Mouse (Mus musculus) kidney, adult 2 months (tissue): ENCODE data around the gene Efna3. TPM values are rescaled to one million over a fixed set of nuclear protein-coding genes. Genes with fewer than 3 reads are reported as not detected.

Experiments
- DNase-seq: peaks from one replicate; pipeline ENCODE4 v3.0.0; 2021
- H3K27ac ChIP-seq: fragments of 200-500 bp; 2 replicates; pipeline ENCODE4 v1.5.1; 2012; ENCODE audit warnings: low read depth, low read length, control low read depth, inconsistent platforms; ENCODE audit not compliant: insufficient read depth
- H3K27me3 ChIP-seq: fragments of 200-500 bp; replicated peaks from 2 replicates; pipeline ENCODE4 v1.6.1; 2012; ENCODE audit warnings: mild to moderate bottlenecking, moderate library complexity, low read length, inconsistent platforms; ENCODE audit not compliant: control insufficient read depth, insufficient read depth
- H3K36me3 ChIP-seq: fragments of 200-500 bp; 2 replicates; pipeline ENCODE4 v1.6.1; 2012; ENCODE audit warnings: mild to moderate bottlenecking, moderate library complexity, low read length, inconsistent platforms; ENCODE audit not compliant: control insufficient read depth, insufficient read depth
- H3K4me1 ChIP-seq: fragments of 200-500 bp; 2 replicates; pipeline ENCODE4 v1.6.1; 2011; ENCODE audit warnings: low read length; ENCODE audit not compliant: control insufficient read depth, insufficient read depth
- H3K4me3 ChIP-seq: fragments of 200-500 bp; 2 replicates; pipeline ENCODE4 v1.5.1; 2011; ENCODE audit warnings: mild to moderate bottlenecking, low read depth, low read length, control low read depth; ENCODE audit not compliant: insufficient read depth
- CTCF ChIP-seq: fragments of 200-500 bp; conservative IDR thresholded peaks from 2 replicates; pipeline ENCODE4 v1.5.1; 2011; ENCODE audit warnings: low read depth, mild to moderate bottlenecking, control low read depth, low read length, moderate library complexity, mixed read lengths; ENCODE audit not compliant: insufficient read depth, insufficient read length
- POLR2A ChIP-seq: fragments of 200-500 bp; IDR thresholded peaks from one replicate; pipeline ENCODE4 v1.6.1; 2011; ENCODE audit warnings: low read depth, low read length, control low read depth
- WGBS: fragments of 180-500 bp; shearing (Covaris S2); methylation state at CpG from one replicate; pipeline ENCODE4 v1.1.7; 2018; 5-methylcytosine and 5-hydroxymethylcytosine counted together
- polyA plus RNA-seq: library from polyadenylated mRNA; depleted of rRNA; stranded (reverse); fragments of >200 nt; gene quantifications from 2 replicates; pipeline ENCODE4 v1.2.3, GENCODE M21; 2012

Gene Efna3
- polyA plus RNA-seq, 1 experiment, result 2.4 TPM

DNA sequence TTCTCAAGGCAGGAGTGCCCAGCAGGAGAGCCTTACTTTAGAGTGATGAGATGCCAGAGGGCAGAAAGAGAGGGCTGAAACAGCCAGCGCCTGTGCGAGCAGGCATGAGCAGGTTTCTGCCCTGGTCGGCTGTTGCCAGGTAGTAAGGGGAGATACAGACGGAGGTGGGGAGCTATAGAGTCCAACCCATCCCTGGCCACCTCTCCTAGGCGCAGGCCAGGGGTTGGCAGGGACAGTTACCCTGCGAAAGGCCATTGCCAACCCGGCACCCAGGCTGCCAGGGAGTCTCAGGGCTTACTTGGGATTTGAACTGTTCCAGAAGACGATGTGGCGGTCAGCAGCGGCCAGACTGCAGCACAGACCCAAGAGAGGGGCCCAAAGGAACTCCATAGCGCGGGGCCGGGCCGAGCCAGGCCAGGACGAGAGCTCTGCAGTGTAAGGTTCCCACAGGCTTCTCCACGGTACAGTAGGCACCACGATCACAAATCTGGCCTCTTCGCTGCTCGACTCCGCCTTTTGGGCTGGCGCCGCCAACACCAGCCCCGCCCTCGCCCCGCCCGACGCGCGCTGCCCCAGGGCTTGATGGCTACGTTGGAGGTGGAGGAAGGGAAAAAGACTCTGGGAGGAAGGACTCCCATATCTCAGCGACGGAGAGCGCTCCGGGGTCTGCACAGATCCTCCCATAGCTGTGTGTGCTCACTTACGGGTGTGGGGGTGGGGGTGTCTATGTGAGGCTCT is 43.4 kb downstream of the Efna3 start:
- TF ChIP-seq POLR2A, result peak; percentile 99
- TF ChIP-seq CTCF, result no peak
- 1% methylated on average over 35 of the region's 35 CpGs for WGBS
- DNase-seq, result peak; percentile 96
- H3K27ac ChIP-seq, result peak overlapping the region; percentile 89
- H3K4me3 ChIP-seq, result peak overlapping the region; percentile 82
- H3K36me3 ChIP-seq, result peaks cover 3% of the 10 kb centered on the region; the same call in 1 of the 2 replicates
- peaks cover 18% of the 10 kb centered on the region; the same call in 1 of the 2 replicates for H3K4me1 ChIP-seq
- H3K27me3 ChIP-seq, result no peaks in the 10 kb centered on the region

DNA sequence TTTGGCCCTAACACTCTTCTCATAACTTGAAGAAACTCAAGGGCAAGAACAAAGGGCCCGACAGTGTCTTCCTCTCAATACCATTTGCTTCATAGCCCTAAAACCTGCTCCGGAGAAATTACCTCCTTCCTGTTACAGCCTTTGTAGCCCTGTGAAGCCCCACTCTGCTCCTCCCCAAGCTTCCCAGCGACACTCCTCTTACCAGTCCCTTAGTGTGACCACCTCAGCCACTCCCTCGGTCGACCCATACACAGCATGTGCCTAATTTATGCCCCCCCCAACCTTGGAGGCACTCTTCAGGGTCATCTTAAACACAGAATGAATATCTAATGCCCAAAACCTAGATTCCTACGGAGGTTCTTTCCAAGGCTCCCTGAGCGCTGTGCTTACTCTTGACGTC is 44.1 kb downstream of the Efna3 start:
- 12% methylated on average over 8 of the region's 8 CpGs for WGBS
- peak; percentile 25 for DNase-seq
- Histone ChIP-seq H3K27ac (peak overlapping the region; percentile 89), H3K36me3 (peaks cover 3% of the 10 kb centered on the region; the same call in 1 of the 2 replicates), H3K4me1 (peaks cover 18% of the 10 kb centered on the region; the same call in 1 of the 2 replicates), H3K4me3 (peak overlapping the region; percentile 82), H3K27me3 (no peaks in the 10 kb centered on the region)
- TF ChIP-seq POLR2A (no peak), CTCF (no peak)

DNA sequence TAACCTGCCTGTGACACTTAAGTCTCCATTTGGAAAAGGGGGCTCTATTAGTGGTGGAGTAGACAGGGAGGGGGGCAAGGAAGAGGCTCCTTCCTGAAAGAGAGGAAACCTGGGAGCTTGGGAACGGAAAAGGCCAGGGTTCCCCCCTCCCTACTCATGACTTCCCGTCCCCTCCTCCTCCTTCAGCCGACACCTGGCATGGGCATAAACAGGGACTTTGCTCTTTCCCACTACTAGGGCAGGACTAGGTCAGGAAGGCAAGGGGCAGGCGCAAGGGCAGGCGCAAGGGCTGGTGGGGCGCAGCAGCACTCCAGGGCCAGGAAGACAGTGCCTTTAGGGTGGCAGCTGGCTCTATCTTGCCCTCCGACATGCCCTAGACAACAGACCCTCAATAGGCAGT is 44.7 kb downstream of the Efna3 start:
- Histone ChIP-seq H3K27me3 (no peaks in the 10 kb centered on the region), H3K27ac (peak overlapping the region; percentile 89), H3K36me3 (peaks cover 3% of the 10 kb centered on the region; the same call in 1 of the 2 replicates), H3K4me3 (peak overlapping the region; percentile 82), H3K4me1 (peaks cover 18% of the 10 kb centered on the region; the same call in 1 of the 2 replicates)
- WGBS, result 28% methylated on average over 7 of the region's 7 CpGs
- peak; percentile 95 for DNase-seq
- TF ChIP-seq POLR2A (peak; percentile 50), CTCF (no peak)

DNA sequence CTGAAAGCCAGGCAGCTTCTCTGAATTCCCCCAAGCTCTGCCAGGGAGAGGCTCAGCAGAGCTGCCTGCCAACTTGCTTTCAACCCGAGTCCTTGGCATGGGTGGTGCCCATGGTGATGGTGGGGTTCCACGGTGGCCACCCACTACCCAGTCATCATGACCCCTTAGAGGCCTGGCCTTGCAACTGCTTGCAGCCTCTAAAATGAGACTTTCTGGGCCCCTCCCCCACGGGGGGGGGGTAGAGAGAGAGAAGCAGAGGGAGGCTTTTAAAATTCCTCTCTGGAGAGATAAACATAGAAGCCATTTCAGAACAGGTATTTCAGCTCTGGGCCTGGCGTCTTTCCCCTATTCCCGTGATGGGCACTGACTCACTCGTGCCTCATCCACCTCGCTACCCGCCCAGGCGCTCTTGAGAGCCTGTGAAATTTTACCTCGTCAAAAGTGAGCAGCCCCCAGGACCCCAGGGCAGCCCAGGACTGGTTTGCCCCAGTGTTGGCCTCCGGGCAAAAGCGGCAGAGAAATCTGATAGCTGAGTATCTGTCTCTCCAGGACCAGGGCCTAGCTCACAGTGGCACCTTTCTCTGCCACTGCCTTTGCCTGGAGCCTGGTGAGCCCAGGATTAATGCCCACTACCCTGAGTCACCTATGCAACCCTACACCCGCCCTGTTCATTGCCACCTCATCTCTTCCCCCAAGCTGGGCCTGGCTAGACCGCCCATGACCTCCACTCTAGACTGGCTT is 45.3 kb downstream of the Efna3 start:
- DNase-seq, result peak; percentile 56
- H3K27me3 ChIP-seq, result no peaks in the 10 kb centered on the region
- H3K27ac ChIP-seq, result peak overlapping the region; percentile 89
- H3K36me3 ChIP-seq, result peaks cover 3% of the 10 kb centered on the region; the same call in 1 of the 2 replicates
- 24% methylated on average over 14 of the region's 14 CpGs for WGBS
- H3K4me1 ChIP-seq, result peaks cover 18% of the 10 kb centered on the region; the same call in 1 of the 2 replicates
- H3K4me3 ChIP-seq, result peak overlapping the region; percentile 82
- TF ChIP-seq CTCF, result no peak

DNA sequence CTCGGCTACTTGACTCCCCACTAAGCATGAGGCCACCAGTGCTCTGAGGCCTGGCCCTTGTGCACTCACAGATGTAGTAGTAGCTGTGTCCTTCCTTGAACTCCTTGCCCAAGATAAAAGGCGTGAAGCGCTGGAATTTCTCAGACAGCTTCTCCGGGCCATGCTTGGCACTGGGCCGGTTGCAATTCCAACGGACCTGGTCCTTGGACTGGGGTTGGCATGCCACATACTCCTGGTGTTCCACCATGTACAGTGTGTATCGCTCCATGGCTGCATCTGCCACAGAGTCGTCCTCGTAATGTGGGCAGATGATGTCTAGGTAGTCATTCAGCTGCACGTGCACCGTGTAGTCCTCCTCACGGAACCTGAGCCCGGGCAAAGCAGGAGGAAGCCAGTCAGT is 46.7 kb downstream of the Efna3 start:
- Histone ChIP-seq H3K27ac (0 out of 2 replicates have a peak overlapping the region, but pooled peaks have one; percentile 4), H3K4me1 (peaks cover 14% of the 10 kb centered on the region; the same call in 1 of the 2 replicates), H3K27me3 (no peaks in the 10 kb centered on the region), H3K4me3 (no peak overlapping the region), H3K36me3 (peaks cover 8% of the 10 kb centered on the region)
- DNase-seq, result peak; percentile 54
- WGBS, result 62% methylated on average over 13 of the region's 13 CpGs
- TF ChIP-seq CTCF (no peak), POLR2A (no peak)

DNA sequence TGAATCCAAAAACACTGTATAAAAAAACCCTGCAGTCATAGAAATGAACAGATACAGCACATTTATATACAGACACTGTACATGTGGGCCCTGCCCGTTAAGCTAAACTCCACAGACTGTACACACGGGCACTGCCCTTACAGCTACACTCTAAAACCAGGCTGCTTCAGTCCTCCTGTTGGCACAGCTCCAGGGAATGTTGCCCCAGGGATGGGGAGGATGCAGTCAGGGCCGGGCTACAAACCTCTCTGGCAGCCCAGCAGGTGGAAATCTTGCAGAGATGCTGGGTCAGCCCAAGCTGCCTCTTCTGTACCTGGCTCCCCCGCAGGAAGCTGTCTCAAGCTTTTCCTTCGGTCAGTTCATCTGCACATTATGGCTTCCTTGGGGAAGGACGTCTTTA is 51.0 kb downstream of the Efna3 start:
- peak; percentile 62 for DNase-seq
- Histone ChIP-seq H3K4me3 (no peak overlapping the region), H3K27ac (no peak overlapping the region), H3K36me3 (peaks cover 8% of the 10 kb centered on the region), H3K27me3 (no peaks in the 10 kb centered on the region), H3K4me1 (peaks cover 30% of the 10 kb centered on the region; the same call in 1 of the 2 replicates)
- TF ChIP-seq POLR2A (no peak), CTCF (no peak)
- WGBS, result 40% methylated on average over 6 of the region's 6 CpGs

DNA sequence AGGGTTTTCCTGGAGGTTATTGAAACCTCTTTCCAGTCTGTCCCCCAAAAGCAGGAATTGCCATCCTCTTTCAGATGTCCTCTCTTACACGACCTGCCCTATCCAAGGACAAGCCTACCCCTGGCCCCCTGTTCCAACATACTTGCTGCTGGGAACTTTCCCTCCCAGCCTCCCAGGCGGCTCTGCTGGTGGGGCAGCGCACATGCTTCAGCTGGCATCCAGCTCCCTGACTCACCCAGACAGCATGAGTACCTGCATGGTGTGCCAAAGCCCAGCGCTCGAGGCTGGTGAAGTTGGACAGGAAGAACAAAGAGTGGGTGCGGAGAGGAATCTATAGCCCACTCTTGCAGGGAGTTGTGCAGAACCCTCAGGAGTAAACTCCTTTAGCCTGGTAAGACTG is 51.9 kb downstream of the Efna3 start:
- WGBS, result 35% methylated on average over 6 of the region's 6 CpGs

More for the DNA sequence above, 51.9 kb downstream of the Efna3 start:
- peak; percentile 47 for DNase-seq
- H3K36me3 ChIP-seq, result peaks cover 8% of the 10 kb centered on the region
- peaks cover 28% of the 10 kb centered on the region; the same call in 1 of the 2 replicates for H3K4me1 ChIP-seq
- H3K4me3 ChIP-seq, result no peak overlapping the region
- H3K27me3 ChIP-seq, result no peaks in the 10 kb centered on the region
- no peak for TF ChIP-seq POLR2A
- TF ChIP-seq CTCF, result no peak
- peak overlapping the region; percentile 17 for H3K27ac ChIP-seq
